Comparison of ENCODE assay signal across 10 mouse cellular contexts in the genomic region with DNA sequence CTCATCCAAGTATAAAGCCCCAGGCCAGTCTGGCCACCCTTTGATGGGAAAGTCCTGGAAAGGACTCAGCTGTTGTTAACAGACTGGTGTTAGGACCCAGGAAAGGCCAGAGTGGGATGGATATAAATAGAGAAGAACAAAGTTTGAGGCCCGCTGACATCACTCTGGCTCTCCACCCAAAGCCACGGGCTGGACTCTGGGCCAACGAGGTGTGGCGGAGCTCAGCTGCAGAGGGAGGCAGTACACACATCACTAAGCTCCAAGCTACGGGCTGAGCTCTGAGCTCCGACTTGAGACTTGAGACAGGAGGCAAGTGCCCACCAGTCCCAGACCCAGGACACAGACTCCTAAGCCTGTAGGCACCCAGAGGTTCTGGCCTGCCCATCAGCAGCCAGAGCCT. TPM values are rescaled to one million over a fixed set of nuclear protein-coding genes. Genes with fewer than 3 reads are reported as not detected.
DNase-seq lines count a peak whose midpoint lies in the region; TF ChIP-seq lines count a peak whose summit lies in the region.
"Had no signal": no experiment of that assay in that cellular context is flagged by ENCODE, and none has a peak within 500 bp of the region (broad histone marks: within the 10 kb centered on the region; RNA-seq: fewer than 3 reads in every experiment).

A gene (plus strand): TSS at position 240 of the 400 bp plus-strand sequence.

- peak within 1 kb of the TSS; percentile 30 for H3K4me2 ChIP-seq in myocyte (ENCODE audit: low read depth)
- H3K4me2 ChIP-seq: intestine, embryonic 15.5 days; liver, embryonic 15.5 days; neural tube, embryonic 13.5 days had no signal

- TF ChIP-seq POLR2A in myocyte (IDR thresholded peaks at IDR 0.05; ENCODE audit: insufficient read length, low read depth) = no peak

- peaks cover 70% of the 10 kb centered on the region for H3K27me3 ChIP-seq in myocyte (ENCODE audit: control insufficient read depth, insufficient read depth, insufficient read length)
- H3K27me3 ChIP-seq: intestine, embryonic 15.5 days; liver, embryonic 15.5 days; neural tube, embryonic 13.5 days had no signal

- no peak within 1 kb of the TSS for H3K4me3 ChIP-seq in myocyte
- H3K4me3 ChIP-seq: intestine, embryonic 15.5 days; liver, embryonic 15.5 days; neural tube, embryonic 13.5 days had no signal

- intact Hi-C loops in heart, postnatal 10 days (cut with DNase I) = no loop called here
- intact Hi-C loops in left cerebral cortex, postnatal 14 days (cut with DNase I) = no loop called here

- DNase-seq in Muller cell, postnatal 12 days (ENCODE audit: inconsistent ontology term) = peak; percentile 23
- DNase-seq in fibroblast of lung, adult 2 months (ENCODE audit: low read depth) = peak; percentile 65
- peak; percentile 88 to 89 for DNase-seq in heart, postnatal 10 days
- DNase-seq in left cerebral cortex, postnatal 14 days (ENCODE audit: low spot score in 2 of 2) = no peak
- DNase-seq in embryo, embryonic 11 days = no peak
- DNase-seq in frontal cortex, postnatal 14 days (ENCODE audit: low spot score in 2 of 2) = no peak

- H3K79me2 ChIP-seq in myocyte (ENCODE audit: control insufficient read depth, insufficient read depth) = no peaks in the 10 kb centered on the region

- H3ac ChIP-seq in myocyte (ENCODE audit: control insufficient read depth, insufficient read length) = no peak within 1 kb of the TSS

- no peaks in the 10 kb centered on the region for H3K36me3 ChIP-seq in myocyte (ENCODE audit: control insufficient read depth, insufficient read depth)
- H3K36me3 ChIP-seq: intestine, embryonic 15.5 days; liver, embryonic 15.5 days; neural tube, embryonic 13.5 days had no signal

TF ChIP-seq in myocyte, 11 proteins besides CTCF, POLR2A, EP300 and RAD21:
- TF ChIP-seq CEBPB (IDR thresholded peaks at IDR 0.05; ENCODE audit: insufficient read depth, poor library complexity, severe bottlenecking) (no peak), E2F4 (IDR thresholded peaks at IDR 0.05; ENCODE audit: insufficient read depth) (no peak), TCF12 (IDR thresholded peaks at IDR 0.05; ENCODE audit: insufficient read depth, poor library complexity, severe bottlenecking) (no peak), MYOG (IDR thresholded peaks at IDR 0.05; ENCODE audit: control insufficient read depth in 1 of 3, insufficient read depth in 1 of 3, insufficient read length in 2 of 3, low read depth in 2 of 3) (no peak), REST (IDR thresholded peaks at IDR 0.05; ENCODE audit: insufficient read depth, insufficient read length) (no peak), TCF3 (IDR thresholded peaks at IDR 0.05; ENCODE audit: insufficient read length, low read depth) (no peak), MAX (IDR thresholded peaks at IDR 0.05; ENCODE audit: low read depth) (no peak), MYOD1 (IDR thresholded peaks at IDR 0.05; ENCODE audit: control insufficient read depth in 1 of 3, insufficient read length in 2 of 3, low read depth in 2 of 3) (no peak), SRF (IDR thresholded peaks at IDR 0.05; ENCODE audit: control insufficient read depth, insufficient read length, low read depth) (no peak), USF1 (IDR thresholded peaks at IDR 0.05; ENCODE audit: low read depth) (no peak)
TF ChIP-seq in myocyte: peak in this region for 0.

RNA-seq across cellular contexts. Expression of the gene that starts here (rescaled TPM):
- total RNA-seq in heart, postnatal 10 days (2021) = 1 to 10 TPM; 6.5 to 8.5 TPM
- polyA plus RNA-seq in myocyte (2012; fragmentation: generic; extraction: Trizol) = 0.48 TPM
- total RNA-seq in left cerebral cortex, postnatal 14 days (2021) = 1 to 10 TPM; 2.1 to 2.9 TPM

Comparison
In these comparisons a context has a peak if more than half of its experiments do, and no peak if none do; other contexts are left out.
1. DNase-seq: peak in Muller cell, postnatal 12 days (single experiment), fibroblast of lung, adult 2 months (single experiment) and heart, postnatal 10 days (2 of 2); none in left cerebral cortex, postnatal 14 days (0 of 2), embryo, embryonic 11 days (single experiment) and frontal cortex, postnatal 14 days (0 of 2).